Mouse (Mus musculus): ENCODE data around the gene Cfap45. TPM values are rescaled to one million over a fixed set of nuclear protein-coding genes. Genes with fewer than 3 reads are reported as not detected.

Cfap45 gene
- polyA plus RNA-seq, 1 experiment from 2014 or later, result 0.77 TPM

GRCm38 (mm10) chr1:172507001-172507400 is 13.6 kb upstream of the Cfap45 start:
- TF ChIP-seq CTCF (IDR thresholded peaks at IDR 0.05; ENCODE audit: low read depth), result no peak
- 54% methylated on average over 5 of the region's 5 CpGs for WGBS

DNA sequence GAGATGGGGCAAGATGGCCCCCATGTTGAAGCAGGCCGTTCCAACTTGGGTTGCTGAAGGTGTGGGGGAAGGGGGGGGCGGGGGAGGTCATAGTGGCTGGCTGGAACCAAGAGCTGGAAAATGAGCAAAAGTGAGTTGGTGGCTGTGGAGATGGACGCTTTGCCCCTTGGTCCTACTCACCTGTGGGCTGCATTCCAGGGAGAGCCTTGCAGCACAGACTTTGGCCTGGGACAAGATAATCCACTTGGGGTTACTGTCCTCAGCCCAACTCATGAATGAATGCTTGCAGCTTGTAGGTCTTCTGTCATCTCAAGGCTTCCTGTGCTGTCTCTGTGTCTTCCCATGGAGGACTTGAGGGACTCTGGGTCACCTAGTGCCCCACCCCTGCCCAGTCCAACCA is 12.9 kb upstream of the Cfap45 start:
- TF ChIP-seq CTCF (IDR thresholded peaks at IDR 0.05; ENCODE audit: low read depth), result no peak
- H3K9ac ChIP-seq (ENCODE audit: low read depth, low read length), result no peak overlapping the region
- H3K4me3 ChIP-seq (ENCODE audit: low read depth, low read length), result no peak overlapping the region
- no peaks in the 10 kb centered on the region for H3K9me3 ChIP-seq (ENCODE audit: control insufficient read depth)
- ATAC-seq, result no peak
- H3K27me3 ChIP-seq (replicated peaks; ENCODE audit: control insufficient read depth, insufficient read depth, low read length), result no peaks in the 10 kb centered on the region
- H3K27ac ChIP-seq (ENCODE audit: low read depth, low read length), result no peak overlapping the region
- H3K4me2 ChIP-seq (replicated peaks; ENCODE audit: low read depth), result no peak overlapping the region
- peaks cover 41% of the 10 kb centered on the region for H3K36me3 ChIP-seq (ENCODE audit: control insufficient read depth, insufficient read depth)
- WGBS, result 92% methylated on average over 3 of the region's 3 CpGs
- peaks cover 7% of the 10 kb centered on the region for H3K4me1 ChIP-seq (replicated peaks; ENCODE audit: control insufficient read depth, insufficient read depth, low read length)

More at GRCm38 (mm10) chr1:172507001-172507400, 13.6 kb upstream of the Cfap45 start:
- Histone ChIP-seq H3K27me3 (replicated peaks; ENCODE audit: control insufficient read depth, insufficient read depth, low read length) (no peaks in the 10 kb centered on the region), H3K4me3 (ENCODE audit: low read depth, low read length) (no peak overlapping the region), H3K27ac (ENCODE audit: low read depth, low read length) (no peak overlapping the region), H3K4me1 (replicated peaks; ENCODE audit: control insufficient read depth, insufficient read depth, low read length) (peaks cover 14% of the 10 kb centered on the region), H3K4me2 (replicated peaks; ENCODE audit: low read depth) (no peak overlapping the region), H3K9ac (ENCODE audit: low read depth, low read length) (no peak overlapping the region), H3K36me3 (ENCODE audit: control insufficient read depth, insufficient read depth) (peaks cover 41% of the 10 kb centered on the region), H3K9me3 (ENCODE audit: control insufficient read depth) (no peaks in the 10 kb centered on the region)
- ATAC-seq, result no peak

DNA sequence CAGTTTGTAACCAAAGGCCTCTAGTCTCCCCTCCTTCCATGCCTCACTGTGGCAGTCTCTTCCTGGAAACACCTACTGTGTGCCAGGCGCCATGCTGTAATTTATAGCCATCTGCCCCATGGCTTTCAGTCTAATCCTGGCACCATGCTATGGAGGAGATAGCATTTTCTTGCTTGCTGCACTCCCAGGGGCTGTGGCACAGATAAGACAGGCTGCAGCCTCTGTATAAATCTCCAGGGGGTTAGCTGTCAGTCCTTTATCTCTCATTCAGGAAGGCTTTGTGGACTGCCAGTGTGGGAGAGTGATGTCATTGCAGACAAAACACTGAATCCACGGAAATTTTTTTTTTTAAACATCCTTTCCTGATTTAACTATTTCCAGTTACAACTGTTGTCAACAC is 12.4 kb upstream of the Cfap45 start:
- H3K4me2 ChIP-seq (replicated peaks; ENCODE audit: low read depth), result no peak overlapping the region
- no peak for TF ChIP-seq CTCF (IDR thresholded peaks at IDR 0.05; ENCODE audit: low read depth)
- no peaks in the 10 kb centered on the region for H3K9me3 ChIP-seq (ENCODE audit: control insufficient read depth)
- H3K9ac ChIP-seq (ENCODE audit: low read depth, low read length), result no peak overlapping the region
- ATAC-seq, result no peak
- WGBS, result 52% methylated on average over 2 of the region's 2 CpGs
- no peak overlapping the region for H3K4me3 ChIP-seq (ENCODE audit: low read depth, low read length)
- no peaks in the 10 kb centered on the region for H3K27me3 ChIP-seq (replicated peaks; ENCODE audit: control insufficient read depth, insufficient read depth, low read length)
- H3K36me3 ChIP-seq (ENCODE audit: control insufficient read depth, insufficient read depth), result peaks cover 41% of the 10 kb centered on the region
- H3K27ac ChIP-seq (ENCODE audit: low read depth, low read length), result no peak overlapping the region
- peaks cover 6% of the 10 kb centered on the region for H3K4me1 ChIP-seq (replicated peaks; ENCODE audit: control insufficient read depth, insufficient read depth, low read length)

GRCm38 (mm10) chr1:172509235-172509634 is 11.4 kb upstream of the Cfap45 start:
- 68% methylated on average over 5 of the region's 5 CpGs for WGBS
- peak overlapping the region; percentile 28; the same call in 1 of the 2 replicates for H3K27ac ChIP-seq (ENCODE audit: low read depth, low read length)
- ATAC-seq, result no peak

DNA sequence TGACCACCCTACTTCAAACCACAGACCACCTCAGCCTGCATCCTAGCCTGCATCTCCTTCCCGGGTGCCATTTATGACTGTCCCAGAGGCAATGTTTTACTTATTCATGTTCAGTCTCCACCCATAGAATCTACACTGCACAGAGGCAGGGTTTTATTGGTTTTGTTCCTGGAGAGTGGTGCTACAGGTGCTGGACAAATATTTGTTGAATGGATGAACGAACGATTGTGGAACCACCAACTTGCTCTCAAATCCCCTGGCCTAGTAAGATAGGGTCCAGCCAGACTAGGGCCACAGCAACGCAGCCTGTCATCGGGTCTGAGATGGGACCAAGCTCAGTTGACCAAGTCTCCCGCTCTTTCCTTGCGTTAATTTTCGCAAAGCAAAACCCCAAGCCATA is 10.6 kb upstream of the Cfap45 start:
- WGBS, result 29% methylated on average over 8 of the region's 8 CpGs
- Histone ChIP-seq H3K9ac (ENCODE audit: low read depth, low read length) (no peak overlapping the region), H3K27me3 (replicated peaks; ENCODE audit: control insufficient read depth, insufficient read depth, low read length) (no peaks in the 10 kb centered on the region), H3K27ac (ENCODE audit: low read depth, low read length) (peak overlapping the region; percentile 41; the same call in 1 of the 2 replicates), H3K4me1 (replicated peaks; ENCODE audit: control insufficient read depth, insufficient read depth, low read length) (peaks cover 5% of the 10 kb centered on the region; the same call in 1 of the 2 replicates), H3K9me3 (ENCODE audit: control insufficient read depth) (no peaks in the 10 kb centered on the region), H3K4me2 (replicated peaks; ENCODE audit: low read depth) (peak overlapping the region; percentile 54), H3K4me3 (ENCODE audit: low read depth, low read length) (no peak overlapping the region), H3K36me3 (ENCODE audit: control insufficient read depth, insufficient read depth) (peaks cover 38% of the 10 kb centered on the region)
- no peak for TF ChIP-seq CTCF (IDR thresholded peaks at IDR 0.05; ENCODE audit: low read depth)
- ATAC-seq, result peak; percentile 37

More at GRCm38 (mm10) chr1:172509235-172509634, 11.4 kb upstream of the Cfap45 start:
- no peak for TF ChIP-seq CTCF (IDR thresholded peaks at IDR 0.05; ENCODE audit: low read depth)
- Histone ChIP-seq H3K36me3 (ENCODE audit: control insufficient read depth, insufficient read depth) (peaks cover 41% of the 10 kb centered on the region), H3K4me2 (replicated peaks; ENCODE audit: low read depth) (no peak overlapping the region), H3K4me3 (ENCODE audit: low read depth, low read length) (no peak overlapping the region), H3K4me1 (replicated peaks; ENCODE audit: control insufficient read depth, insufficient read depth, low read length) (peaks cover 3% of the 10 kb centered on the region; the same call in 1 of the 2 replicates), H3K9me3 (ENCODE audit: control insufficient read depth) (no peaks in the 10 kb centered on the region), H3K27me3 (replicated peaks; ENCODE audit: control insufficient read depth, insufficient read depth, low read length) (no peaks in the 10 kb centered on the region), H3K9ac (ENCODE audit: low read depth, low read length) (no peak overlapping the region)

GRCm38 (mm10) chr1:172510421-172510972 is 10.1 kb upstream of the Cfap45 start:
- peak overlapping the region; percentile 41; the same call in 1 of the 2 replicates for H3K27ac ChIP-seq (ENCODE audit: low read depth, low read length)
- peak overlapping the region; percentile 54 for H3K4me2 ChIP-seq (replicated peaks; ENCODE audit: low read depth)
- H3K9ac ChIP-seq (ENCODE audit: low read depth, low read length), result no peak overlapping the region
- H3K4me3 ChIP-seq (ENCODE audit: low read depth, low read length), result no peak overlapping the region
- no peaks in the 10 kb centered on the region for H3K9me3 ChIP-seq (ENCODE audit: control insufficient read depth)
- TF ChIP-seq CTCF (IDR thresholded peaks at IDR 0.05; ENCODE audit: low read depth), result no peak
- H3K27me3 ChIP-seq (replicated peaks; ENCODE audit: control insufficient read depth, insufficient read depth, low read length), result no peaks in the 10 kb centered on the region
- 23% methylated on average over 13 of the region's 13 CpGs for WGBS
- H3K36me3 ChIP-seq (ENCODE audit: control insufficient read depth, insufficient read depth), result peaks cover 33% of the 10 kb centered on the region
- peak; percentile 63 for ATAC-seq
- H3K4me1 ChIP-seq (replicated peaks; ENCODE audit: control insufficient read depth, insufficient read depth, low read length), result peaks cover 8% of the 10 kb centered on the region
